Mouse (Mus musculus): ENCODE data around the gene Kcnd3.

The Kcnd3 gene

GRCm38 (mm10) chr3:105590056-105590672 lies 138.0 kb downstream of the Kcnd3 start:
- DNase-seq (ENCODE audit: low spot score in 2 of 2) = no peak

GRCm38 (mm10) chr3:105591766-105592165 lies 139.6 kb downstream of the Kcnd3 start:
- DNase-seq (ENCODE audit: low spot score in 2 of 2) = no peak

GRCm38 (mm10) chr3:105592246-105592645 lies 140.1 kb downstream of the Kcnd3 start:
- DNase-seq (ENCODE audit: low spot score in 2 of 2) = no peak

- no peak for DNase-seq (ENCODE audit: low spot score in 2 of 2)
These were observed 148.4 kb downstream of the Kcnd3 start for GRCm38 (mm10) chr3:105600483-105600882.

- no peak for DNase-seq (ENCODE audit: low spot score in 2 of 2)
These were observed 150.8 kb downstream of the Kcnd3 start for GRCm38 (mm10) chr3:105602966-105603365.

- DNase-seq (ENCODE audit: low spot score in 2 of 2) = no peak
These were observed 153.6 kb downstream of the Kcnd3 start for GRCm38 (mm10) chr3:105605726-105606125.

GRCm38 (mm10) chr3:105608857-105609256 lies 156.7 kb downstream of the Kcnd3 start:
- DNase-seq (ENCODE audit: low spot score in 2 of 2) = no peak

- DNase-seq (ENCODE audit: low spot score in 2 of 2) = no peak
These were observed 159.6 kb downstream of the Kcnd3 start for GRCm38 (mm10) chr3:105611531-105612422.

GRCm38 (mm10) chr3:105612423-105612814 lies 160.3 kb downstream of the Kcnd3 start:
- no peak for DNase-seq (ENCODE audit: low spot score in 2 of 2)

GRCm38 (mm10) chr3:105616861-105617743 lies 165.0 kb downstream of the Kcnd3 start:
- no peak for DNase-seq (ENCODE audit: low spot score in 2 of 2)

GRCm38 (mm10) chr3:105621154-105621553 lies 169.0 kb downstream of the Kcnd3 start:
- DNase-seq (ENCODE audit: low spot score in 2 of 2) = no peak

- no peak for DNase-seq (ENCODE audit: low spot score in 2 of 2)
These were observed 171.0 kb downstream of the Kcnd3 start for GRCm38 (mm10) chr3:105623137-105623536.

GRCm38 (mm10) chr3:105625961-105626360 lies 173.8 kb downstream of the Kcnd3 start:
- no peak for DNase-seq (ENCODE audit: low spot score in 2 of 2)

- no peak for DNase-seq (ENCODE audit: low spot score in 2 of 2)
These were observed 175.1 kb downstream of the Kcnd3 start for GRCm38 (mm10) chr3:105627258-105627657.

GRCm38 (mm10) chr3:105632296-105632695 lies 180.2 kb downstream of the Kcnd3 start:
- no peak for DNase-seq (ENCODE audit: low spot score in 2 of 2)

GRCm38 (mm10) chr3:105633021-105633420 lies 180.9 kb downstream of the Kcnd3 start:
- DNase-seq (ENCODE audit: low spot score in 2 of 2) = no peak

GRCm38 (mm10) chr3:105642186-105642585 lies 190.1 kb downstream of the Kcnd3 start:
- peak in 1 of 2 experiments; percentile 23 for DNase-seq (ENCODE audit: low spot score in 2 of 2)

GRCm38 (mm10) chr3:105643566-105643965 lies 191.4 kb downstream of the Kcnd3 start:
- DNase-seq (ENCODE audit: low spot score in 2 of 2) = no peak

- no peak for DNase-seq (ENCODE audit: low spot score in 2 of 2)
These were observed 196.9 kb downstream of the Kcnd3 start for GRCm38 (mm10) chr3:105648889-105649567.

- no peak for DNase-seq (ENCODE audit: low spot score in 2 of 2)
These were observed 201.6 kb downstream of the Kcnd3 start for GRCm38 (mm10) chr3:105653544-105654380.
